Mouse (Mus musculus) neutrophil, adult 5-6 weeks (primary cell): Measurements from ENCODE around the gene Sipa1l1. TPM values are rescaled to one million over a fixed set of nuclear protein-coding genes. Genes with fewer than 3 reads are reported as not detected.

Experiments used
- ATAC-seq: fragments of 151-379, 151-347 bp; 2 replicates; pipeline ENCODE4 v1.8.0; 2017; ENCODE audit warnings: mild to moderate bottlenecking, moderate TSS enrichment; ENCODE audit not compliant: insufficient number of reproducible peaks, poor library complexity, low FRiP score, severe bottlenecking; ENCODE audit errors: extremely low read depth
- total RNA-seq: library from RNA; stranded (forward); fragments of 200-1000 nt; gene quantifications from 2 replicates; pipeline ENCODE4 v1.2.3, GENCODE M21; 2017

Sipa1l1 gene
- total RNA-seq, 1 experiment from 2014 or later: 63.7 TPM

GRCm38 (mm10) chr12:82395194-82395593 is 226.1 kb downstream of the Sipa1l1 start:
- no peak for ATAC-seq

GRCm38 (mm10) chr12:82397193-82397592 is 228.1 kb downstream of the Sipa1l1 start:
- ATAC-seq: no peak

- no peak for ATAC-seq
Observed at GRCm38 (mm10) chr12:82397751-82398150, 228.6 kb downstream of the Sipa1l1 start.

GRCm38 (mm10) chr12:82398926-82399325 is 229.8 kb downstream of the Sipa1l1 start:
- no peak for ATAC-seq

- no peak for ATAC-seq
Observed at GRCm38 (mm10) chr12:82399971-82400720, 231.0 kb downstream of the Sipa1l1 start.

- ATAC-seq: no peak
Observed at GRCm38 (mm10) chr12:82400783-82401182, 231.7 kb downstream of the Sipa1l1 start.

- ATAC-seq: peak; percentile 46; the same call in 1 of the 2 replicates
Observed at GRCm38 (mm10) chr12:82401440-82401839, 232.3 kb downstream of the Sipa1l1 start.

GRCm38 (mm10) chr12:82402635-82403034 is 233.5 kb downstream of the Sipa1l1 start:
- ATAC-seq: no peak

GRCm38 (mm10) chr12:82407531-82408255 is 238.6 kb downstream of the Sipa1l1 start:
- no peak for ATAC-seq

- no peak for ATAC-seq
Observed at GRCm38 (mm10) chr12:82408486-82408885, 239.4 kb downstream of the Sipa1l1 start.

GRCm38 (mm10) chr12:82409686-82410472 is 240.8 kb downstream of the Sipa1l1 start:
- no peak for ATAC-seq

GRCm38 (mm10) chr12:82412291-82413032 is 243.3 kb downstream of the Sipa1l1 start:
- no peak for ATAC-seq

- no peak for ATAC-seq
Observed at GRCm38 (mm10) chr12:82415690-82416364, 246.7 kb downstream of the Sipa1l1 start.

- no peak for ATAC-seq
Observed at GRCm38 (mm10) chr12:82419027-82419426, 249.9 kb downstream of the Sipa1l1 start.

- ATAC-seq: no peak
Observed at GRCm38 (mm10) chr12:82424783-82425182, 255.7 kb downstream of the Sipa1l1 start.

GRCm38 (mm10) chr12:82425853-82426252 is 256.7 kb downstream of the Sipa1l1 start:
- ATAC-seq: no peak

GRCm38 (mm10) chr12:82427416-82427815 is 258.3 kb downstream of the Sipa1l1 start:
- ATAC-seq: no peak

GRCm38 (mm10) chr12:82428466-82428865 is 259.3 kb downstream of the Sipa1l1 start:
- no peak for ATAC-seq
